15 mouse cellular contexts compared by ENCODE assay signal in the genomic region with DNA sequence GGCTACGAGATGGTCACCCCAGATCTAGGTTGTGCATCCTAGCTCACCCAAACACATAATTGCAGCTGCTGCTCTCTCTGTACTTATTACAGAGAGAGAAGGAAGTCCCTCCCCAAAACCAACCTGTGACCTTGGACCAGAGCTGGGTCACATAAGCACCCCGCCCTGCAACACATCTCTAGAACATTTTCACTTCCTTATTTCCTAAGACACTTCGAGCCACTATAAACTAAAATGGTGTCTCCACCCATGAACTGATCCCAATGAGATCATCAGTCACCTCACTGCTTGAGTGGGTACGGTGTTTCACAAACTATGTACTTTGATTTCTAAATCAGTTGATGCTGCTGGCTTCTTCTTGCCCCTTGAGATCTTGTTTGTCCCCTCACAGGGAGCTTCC.
A peak's percentile ranks its signal among the peaks of the same experiment; 100 is the strongest.
DNase-seq lines count a peak whose midpoint lies in the region; ATAC-seq and TF ChIP-seq lines count a peak whose summit lies in the region.
"Had no signal": no experiment of that assay in that cellular context is flagged by ENCODE, and none has a peak within 500 bp of the region (broad histone marks: within the 10 kb centered on the region; RNA-seq: fewer than 3 reads in every experiment).

No protein-coding gene starts in this region.

- DNase-seq in lung, postnatal 0 days (ENCODE audit: low spot score): peak; percentile 16
- DNase-seq in lung, adult 2 months: no peak
- DNase-seq in c-Kit-positive CD71-negative TER-119-negative erythroid progenitor cells, embryonic 14.5 days (ENCODE audit: low read depth): peak; percentile 9
- peak; percentile 90 for DNase-seq in splenic B cell, adult 2 months (ENCODE audit: low read depth, low spot score)
- DNase-seq in left cerebral cortex, postnatal 10 days (ENCODE audit: extremely low spot score in 1 of 2, low spot score in 2 of 2): no peak
- no peak for DNase-seq in layer of hippocampus, postnatal 36 days
- DNase-seq in gastrocnemius, adult 18-20 months (ENCODE audit: low spot score): no peak
- DNase-seq: cerebellum, adult 11-12 months; layer of hippocampus, adult 9-11 months; thymus, postnatal 25 days had no signal

- ATAC-seq in lung, postnatal 0 days: no peak
- ATAC-seq in megakaryocyte progenitor cell, adult 5-6 weeks (replicated peaks; ENCODE audit: poor library complexity): peak; percentile 64
- ATAC-seq: liver, embryonic 12.5 days had no signal

- TF ChIP-seq CTCF in lung, postnatal 0 days (IDR thresholded peaks at IDR 0.05): no peak
- TF ChIP-seq CTCF in lung, adult 2 months (IDR thresholded peaks at IDR 0.05; ENCODE audit: insufficient read depth, low read length): no peak

- no peak overlapping the region for H3K9ac ChIP-seq in lung, postnatal 0 days (replicated peaks; ENCODE audit: low read depth)
- H3K9ac ChIP-seq: liver, embryonic 12.5 days; neural tube, embryonic 13.5 days had no signal

- H3K27ac ChIP-seq in lung, postnatal 0 days (ENCODE audit: low read length): no peak overlapping the region
- H3K27ac ChIP-seq: hindbrain, embryonic 10.5 days; kidney, postnatal 0 days; liver, embryonic 12.5 days; neural tube, embryonic 13.5 days had no signal

- no peak overlapping the region for H3K4me3 ChIP-seq in lung, postnatal 0 days (ENCODE audit: low read depth, low read length)
- H3K4me3 ChIP-seq in lung, adult 2 months (replicated peaks; ENCODE audit: extremely low read depth, low read depth, low read length): no peak overlapping the region
- H3K4me3 ChIP-seq: hindbrain, embryonic 10.5 days; liver, embryonic 12.5 days; neural tube, embryonic 13.5 days had no signal

- H3K4me2 ChIP-seq in lung, postnatal 0 days (replicated peaks; ENCODE audit: low read depth, low read length): no peak overlapping the region
- H3K4me2 ChIP-seq: liver, embryonic 12.5 days; neural tube, embryonic 13.5 days had no signal

- H3K36me3 ChIP-seq in lung, postnatal 0 days (ENCODE audit: insufficient read depth, low read length): no peaks in the 10 kb centered on the region
- no peaks in the 10 kb centered on the region for H3K36me3 ChIP-seq in splenic B cell, adult 2 months (ENCODE audit: control insufficient read depth, insufficient read depth, low read length, poor library complexity, severe bottlenecking)
- H3K36me3 ChIP-seq: hindbrain, embryonic 10.5 days; liver, embryonic 12.5 days; neural tube, embryonic 13.5 days had no signal

- no peaks in the 10 kb centered on the region for H3K4me1 ChIP-seq in lung, postnatal 0 days (ENCODE audit: insufficient read depth, low read depth, low read length)
- H3K4me1 ChIP-seq in lung, adult 2 months (ENCODE audit: control insufficient read depth, insufficient read depth, low read length): no peaks in the 10 kb centered on the region
- H3K4me1 ChIP-seq: liver, embryonic 12.5 days; neural tube, embryonic 13.5 days had no signal

- TF ChIP-seq POLR2A in lung, adult 2 months (IDR thresholded peaks at IDR 0.05; ENCODE audit: borderline replicate concordance, extremely low read depth, low read depth, low read length): no peak

- H3K27me3 ChIP-seq in lung, postnatal 0 days (replicated peaks; ENCODE audit: insufficient read depth, low read length): no peaks in the 10 kb centered on the region
- H3K27me3 ChIP-seq in splenic B cell, adult 2 months (ENCODE audit: control insufficient read depth, insufficient read depth, low read length, poor library complexity, severe bottlenecking): no peaks in the 10 kb centered on the region
- H3K27me3 ChIP-seq: liver, embryonic 12.5 days; neural tube, embryonic 13.5 days had no signal

- WGBS in lung, postnatal 0 days: 69% methylated on average over 4 of the region's 4 CpGs
- WGBS in lung, adult 2 months: 66% methylated on average over 4 of the region's 4 CpGs

- intact Hi-C loops in left cerebral cortex, postnatal 10 days (cut with DNase I): loop anchor here (5.0 kb wide), 3 partner anchors 88 to 393 kb away; no protein-coding TSS in a partner anchor

- no peak for TF ChIP-seq EP300 in lung, postnatal 0 days (IDR thresholded peaks at IDR 0.05)

- H3K9me3 ChIP-seq in lung, postnatal 0 days (ENCODE audit: low read length): no peaks in the 10 kb centered on the region
- H3K9me3 ChIP-seq: hindbrain, embryonic 10.5 days; liver, embryonic 12.5 days; neural tube, embryonic 13.5 days had no signal

Comparison
In these comparisons a context has a peak if more than half of its experiments do, and no peak if none do; other contexts are left out.
1. DNase-seq: peak in lung, postnatal 0 days (single experiment), c-Kit-positive CD71-negative TER-119-negative erythroid progenitor cells, embryonic 14.5 days (single experiment) and splenic B cell, adult 2 months (single experiment); none in lung, adult 2 months (single experiment), left cerebral cortex, postnatal 10 days (0 of 2), layer of hippocampus, postnatal 36 days (0 of 2) and gastrocnemius, adult 18-20 months (single experiment).